Mouse (Mus musculus) layer of hippocampus, adult 2 months (tissue): Measurements from ENCODE around the gene Ubap2. TPM values are rescaled to one million over a fixed set of nuclear protein-coding genes. Genes with fewer than 3 reads are reported as not detected.
A peak's percentile ranks its signal among the peaks of the same experiment; 100 is the strongest.

Experiments
- DNase-seq, 2 experiments: peaks; one replicate each; pipeline ENCODE4 v3.0.0; 2022; ENCODE audit warnings: low spot score in 2 of 2
- H3K27ac ChIP-seq: fragments of 200-600 bp; 2 replicates; pipeline ENCODE4 v1.8.1; 2022
- H3K4me3 ChIP-seq: fragments of 200-600 bp; 2 replicates; pipeline ENCODE4 v1.8.1; 2022; ENCODE audit warnings: mild to moderate bottlenecking
- CTCF ChIP-seq: fragments of 200-600 bp; conservative IDR thresholded peaks from 2 replicates; pipeline ENCODE4 v1.8.1; 2022; ENCODE audit warnings: antibody characterized with exemption, mild to moderate bottlenecking, moderate library complexity
- total RNA-seq, 2 experiments: library from RNA; stranded (reverse); gene quantifications; 2 replicates each; pipeline ENCODE4 v1.2.3; 2021

Ubap2 gene
- total RNA-seq, 2 experiments from 2014 or later, result 40.9 to 45.0 TPM

GRCm38 (mm10) chr4:41253756-41254155, 21.2 kb downstream of the Ubap2 start:
- TF ChIP-seq CTCF, result no peak
- H3K4me3 ChIP-seq, result no peak overlapping the region
- no peak overlapping the region for H3K27ac ChIP-seq
- DNase-seq, result no peak

GRCm38 (mm10) chr4:41245408-41245807, 29.5 kb downstream of the Ubap2 start:
- no peak overlapping the region for H3K4me3 ChIP-seq
- no peak for DNase-seq
- TF ChIP-seq CTCF, result peak; percentile 68
- H3K27ac ChIP-seq, result no peak overlapping the region

- TF ChIP-seq CTCF, result no peak
- no peak overlapping the region for H3K27ac ChIP-seq
- no peak overlapping the region for H3K4me3 ChIP-seq
- no peak for DNase-seq
Measured at GRCm38 (mm10) chr4:41240916-41241315, 34.0 kb downstream of the Ubap2 start.

- no peak for DNase-seq
- TF ChIP-seq CTCF, result no peak
- Histone ChIP-seq H3K4me3 (no peak overlapping the region), H3K27ac (no peak overlapping the region)
Measured at GRCm38 (mm10) chr4:41235621-41236020, 39.3 kb downstream of the Ubap2 start.

- TF ChIP-seq CTCF, result peak; percentile 89
- H3K4me3 ChIP-seq, result no peak overlapping the region
- peak; percentile 23 to 52 for DNase-seq
- H3K27ac ChIP-seq, result no peak overlapping the region
Measured at GRCm38 (mm10) chr4:41226351-41226750, 48.6 kb downstream of the Ubap2 start.

GRCm38 (mm10) chr4:41225412-41225811, 49.5 kb downstream of the Ubap2 start:
- H3K27ac ChIP-seq, result no peak overlapping the region
- DNase-seq, result no peak
- peak; percentile 77 for TF ChIP-seq CTCF
- H3K4me3 ChIP-seq, result no peak overlapping the region

GRCm38 (mm10) chr4:41208050-41208449, 66.9 kb downstream of the Ubap2 start:
- no peak for TF ChIP-seq CTCF
- DNase-seq, result no peak
- Histone ChIP-seq H3K4me3 (no peak overlapping the region), H3K27ac (0 out of 2 replicates have a peak overlapping the region, but pooled peaks have one; percentile 10)

- TF ChIP-seq CTCF, result no peak
- no peak for DNase-seq
- Histone ChIP-seq H3K4me3 (no peak overlapping the region), H3K27ac (no peak overlapping the region)
Measured at GRCm38 (mm10) chr4:41205751-41206150, 69.2 kb downstream of the Ubap2 start.

GRCm38 (mm10) chr4:41202135-41202534, 72.8 kb downstream of the Ubap2 start:
- H3K27ac ChIP-seq, result no peak overlapping the region
- no peak for TF ChIP-seq CTCF
- DNase-seq, result no peak
- H3K4me3 ChIP-seq, result no peak overlapping the region

- peak overlapping the region; percentile 2; the same call in 1 of the 2 replicates for H3K27ac ChIP-seq
- TF ChIP-seq CTCF, result no peak
- H3K4me3 ChIP-seq, result no peak overlapping the region
- no peak for DNase-seq
Measured at GRCm38 (mm10) chr4:41196861-41197610, 77.9 kb downstream of the Ubap2 start.

GRCm38 (mm10) chr4:41195328-41195727, 79.6 kb downstream of the Ubap2 start:
- no peak for TF ChIP-seq CTCF
- DNase-seq, result no peak
- H3K4me3 ChIP-seq, result no peak overlapping the region
- no peak overlapping the region for H3K27ac ChIP-seq

- Histone ChIP-seq H3K4me3 (no peak overlapping the region), H3K27ac (peak overlapping the region; percentile 18; the same call in 1 of the 2 replicates)
- no peak for TF ChIP-seq CTCF
- DNase-seq, result no peak
Measured at GRCm38 (mm10) chr4:41192544-41193512, 82.1 kb downstream of the Ubap2 start.

- peak overlapping the region; percentile 58 for H3K27ac ChIP-seq
- no peak for DNase-seq
- no peak for TF ChIP-seq CTCF
- H3K4me3 ChIP-seq, result no peak overlapping the region
Measured at GRCm38 (mm10) chr4:41189809-41190208, 85.1 kb downstream of the Ubap2 start.
